Mouse (Mus musculus): Measurements from ENCODE around the gene Tldc2. TPM values are rescaled to one million over a fixed set of nuclear protein-coding genes. Genes with fewer than 3 reads are reported as not detected.
A peak's percentile ranks its signal among the peaks of the same experiment; 100 is the strongest.

The Tldc2 gene
- polyA plus RNA-seq, 1 experiment, result not detected

GRCm38 (mm10) chr2:157049831-157050243, 37.0 kb upstream of the Tldc2 start:
- Histone ChIP-seq H3K4me3 (no peak overlapping the region), H3K36me3 (ENCODE audit: control insufficient read depth, insufficient read depth) (peaks cover 6% of the 10 kb centered on the region), H3K79me2 (ENCODE audit: control insufficient read depth, insufficient read depth) (peaks cover 14% of the 10 kb centered on the region), H3K4me2 (ENCODE audit: low read depth) (no peak overlapping the region), H3K27me3 (ENCODE audit: control insufficient read depth, insufficient read depth, insufficient read length) (no peaks in the 10 kb centered on the region), H3ac (ENCODE audit: control insufficient read depth, insufficient read length) (no peak overlapping the region)
- TF ChIP-seq USF1 (IDR thresholded peaks at IDR 0.05; ENCODE audit: low read depth) (no peak), REST (IDR thresholded peaks at IDR 0.05; ENCODE audit: insufficient read depth, insufficient read length) (no peak), MYOD1 (IDR thresholded peaks at IDR 0.05; ENCODE audit: control insufficient read depth in 1 of 3, insufficient read length in 2 of 3, low read depth in 2 of 3) (peak in 1 of 3 experiments; percentile 26), POLR2AphosphoS2 (IDR thresholded peaks at IDR 0.05; ENCODE audit: insufficient read length, low read depth) (peak; percentile 25)

GRCm38 (mm10) chr2:157052448-157052847, 34.4 kb upstream of the Tldc2 start:
- Histone ChIP-seq H3K4me3 (no peak overlapping the region), H3ac (ENCODE audit: control insufficient read depth, insufficient read length) (no peak overlapping the region), H3K36me3 (ENCODE audit: control insufficient read depth, insufficient read depth) (no peaks in the 10 kb centered on the region), H3K4me2 (ENCODE audit: low read depth) (no peak overlapping the region), H3K79me2 (ENCODE audit: control insufficient read depth, insufficient read depth) (peaks cover 10% of the 10 kb centered on the region), H3K27me3 (ENCODE audit: control insufficient read depth, insufficient read depth, insufficient read length) (no peaks in the 10 kb centered on the region)
- no peak for TF ChIP-seq MYOG (IDR thresholded peaks at IDR 0.05; ENCODE audit: control insufficient read depth in 1 of 3, insufficient read depth in 1 of 3, insufficient read length in 2 of 3, low read depth in 2 of 3)
- no peak for TF ChIP-seq POLR2A (IDR thresholded peaks at IDR 0.05; ENCODE audit: insufficient read length, low read depth)
- no peak for TF ChIP-seq SRF (IDR thresholded peaks at IDR 0.05; ENCODE audit: control insufficient read depth, insufficient read length, low read depth)
- TF ChIP-seq TCF3 (IDR thresholded peaks at IDR 0.05; ENCODE audit: insufficient read length, low read depth), result no peak
- TF ChIP-seq MAX (IDR thresholded peaks at IDR 0.05; ENCODE audit: low read depth), result no peak
- TF ChIP-seq USF1 (IDR thresholded peaks at IDR 0.05; ENCODE audit: low read depth), result no peak
- TF ChIP-seq E2F4 (IDR thresholded peaks at IDR 0.05; ENCODE audit: insufficient read depth), result no peak
- no peak for TF ChIP-seq REST (IDR thresholded peaks at IDR 0.05; ENCODE audit: insufficient read depth, insufficient read length)
- no peak for TF ChIP-seq CEBPB (IDR thresholded peaks at IDR 0.05; ENCODE audit: insufficient read depth, poor library complexity, severe bottlenecking)
- no peak for TF ChIP-seq MYOD1 (IDR thresholded peaks at IDR 0.05; ENCODE audit: control insufficient read depth in 1 of 3, insufficient read length in 2 of 3, low read depth in 2 of 3)
- TF ChIP-seq TCF12 (IDR thresholded peaks at IDR 0.05; ENCODE audit: insufficient read depth, poor library complexity, severe bottlenecking), result no peak
- TF ChIP-seq POLR2AphosphoS2 (IDR thresholded peaks at IDR 0.05; ENCODE audit: insufficient read length, low read depth), result no peak

GRCm38 (mm10) chr2:157053124-157053523, 33.7 kb upstream of the Tldc2 start:
- Histone ChIP-seq H3K36me3 (ENCODE audit: control insufficient read depth, insufficient read depth) (no peaks in the 10 kb centered on the region), H3K79me2 (ENCODE audit: control insufficient read depth, insufficient read depth) (peaks cover 13% of the 10 kb centered on the region), H3ac (ENCODE audit: control insufficient read depth, insufficient read length) (no peak overlapping the region), H3K4me3 (no peak overlapping the region), H3K4me2 (ENCODE audit: low read depth) (no peak overlapping the region), H3K27me3 (ENCODE audit: control insufficient read depth, insufficient read depth, insufficient read length) (no peaks in the 10 kb centered on the region)
- TF ChIP-seq REST (IDR thresholded peaks at IDR 0.05; ENCODE audit: insufficient read depth, insufficient read length) (no peak), POLR2A (IDR thresholded peaks at IDR 0.05; ENCODE audit: insufficient read length, low read depth) (no peak), TCF3 (IDR thresholded peaks at IDR 0.05; ENCODE audit: insufficient read length, low read depth) (no peak), USF1 (IDR thresholded peaks at IDR 0.05; ENCODE audit: low read depth) (no peak), MYOG (IDR thresholded peaks at IDR 0.05; ENCODE audit: control insufficient read depth in 1 of 3, insufficient read depth in 1 of 3, insufficient read length in 2 of 3, low read depth in 2 of 3) (no peak), CEBPB (IDR thresholded peaks at IDR 0.05; ENCODE audit: insufficient read depth, poor library complexity, severe bottlenecking) (no peak), MYOD1 (IDR thresholded peaks at IDR 0.05; ENCODE audit: control insufficient read depth in 1 of 3, insufficient read length in 2 of 3, low read depth in 2 of 3) (no peak), SRF (IDR thresholded peaks at IDR 0.05; ENCODE audit: control insufficient read depth, insufficient read length, low read depth) (no peak), POLR2AphosphoS2 (IDR thresholded peaks at IDR 0.05; ENCODE audit: insufficient read length, low read depth) (no peak), MAX (IDR thresholded peaks at IDR 0.05; ENCODE audit: low read depth) (no peak), E2F4 (IDR thresholded peaks at IDR 0.05; ENCODE audit: insufficient read depth) (no peak), TCF12 (IDR thresholded peaks at IDR 0.05; ENCODE audit: insufficient read depth, poor library complexity, severe bottlenecking) (no peak)

- TF ChIP-seq TCF12 (IDR thresholded peaks at IDR 0.05; ENCODE audit: insufficient read depth, poor library complexity, severe bottlenecking) (no peak), CEBPB (IDR thresholded peaks at IDR 0.05; ENCODE audit: insufficient read depth, poor library complexity, severe bottlenecking) (no peak), MAX (IDR thresholded peaks at IDR 0.05; ENCODE audit: low read depth) (no peak), SRF (IDR thresholded peaks at IDR 0.05; ENCODE audit: control insufficient read depth, insufficient read length, low read depth) (no peak), USF1 (IDR thresholded peaks at IDR 0.05; ENCODE audit: low read depth) (no peak), TCF3 (IDR thresholded peaks at IDR 0.05; ENCODE audit: insufficient read length, low read depth) (no peak), MYOG (IDR thresholded peaks at IDR 0.05; ENCODE audit: control insufficient read depth in 1 of 3, insufficient read depth in 1 of 3, insufficient read length in 2 of 3, low read depth in 2 of 3) (no peak), POLR2A (IDR thresholded peaks at IDR 0.05; ENCODE audit: insufficient read length, low read depth) (no peak)
- Histone ChIP-seq H3K4me2 (ENCODE audit: low read depth) (no peak overlapping the region), H3K27me3 (ENCODE audit: control insufficient read depth, insufficient read depth, insufficient read length) (no peaks in the 10 kb centered on the region), H3K36me3 (ENCODE audit: control insufficient read depth, insufficient read depth) (no peaks in the 10 kb centered on the region), H3K4me3 (no peak overlapping the region), H3ac (ENCODE audit: control insufficient read depth, insufficient read length) (no peak overlapping the region), H3K79me2 (ENCODE audit: control insufficient read depth, insufficient read depth) (peaks cover 13% of the 10 kb centered on the region)
Measured at GRCm38 (mm10) chr2:157053787-157054186, 33.1 kb upstream of the Tldc2 start.

- Histone ChIP-seq H3K4me2 (ENCODE audit: low read depth) (no peak overlapping the region), H3K27me3 (ENCODE audit: control insufficient read depth, insufficient read depth, insufficient read length) (no peaks in the 10 kb centered on the region), H3K36me3 (ENCODE audit: control insufficient read depth, insufficient read depth) (no peaks in the 10 kb centered on the region), H3K4me3 (no peak overlapping the region), H3ac (ENCODE audit: control insufficient read depth, insufficient read length) (no peak overlapping the region), H3K79me2 (ENCODE audit: control insufficient read depth, insufficient read depth) (peaks cover 10% of the 10 kb centered on the region)
- TF ChIP-seq MYOD1 (IDR thresholded peaks at IDR 0.05; ENCODE audit: control insufficient read depth in 1 of 3, insufficient read length in 2 of 3, low read depth in 2 of 3) (no peak), REST (IDR thresholded peaks at IDR 0.05; ENCODE audit: insufficient read depth, insufficient read length) (no peak), CEBPB (IDR thresholded peaks at IDR 0.05; ENCODE audit: insufficient read depth, poor library complexity, severe bottlenecking) (no peak), E2F4 (IDR thresholded peaks at IDR 0.05; ENCODE audit: insufficient read depth) (no peak), MAX (IDR thresholded peaks at IDR 0.05; ENCODE audit: low read depth) (no peak), SRF (IDR thresholded peaks at IDR 0.05; ENCODE audit: control insufficient read depth, insufficient read length, low read depth) (no peak), USF1 (IDR thresholded peaks at IDR 0.05; ENCODE audit: low read depth) (no peak), POLR2A (IDR thresholded peaks at IDR 0.05; ENCODE audit: insufficient read length, low read depth) (no peak), POLR2AphosphoS2 (IDR thresholded peaks at IDR 0.05; ENCODE audit: insufficient read length, low read depth) (no peak), MYOG (IDR thresholded peaks at IDR 0.05; ENCODE audit: control insufficient read depth in 1 of 3, insufficient read depth in 1 of 3, insufficient read length in 2 of 3, low read depth in 2 of 3) (no peak), TCF3 (IDR thresholded peaks at IDR 0.05; ENCODE audit: insufficient read length, low read depth) (no peak)
Measured at GRCm38 (mm10) chr2:157054297-157054696, 32.6 kb upstream of the Tldc2 start.
